Mouse (Mus musculus) spleen, postnatal 14 days (tissue): ENCODE measurements around the gene Men1.

Experiments
- DNase-seq, 2 experiments: peaks; one replicate each; pipeline ENCODE4 v3.0.0; 2021 to 2022; ENCODE audit warnings: low spot score in 2 of 2

Men1 gene

GRCm38 (mm10) chr19:6364317-6364725, 29.5 kb downstream of the Men1 start:
- peak; percentile 88 to 90 for DNase-seq

GRCm38 (mm10) chr19:6364842-6365241, 30.1 kb downstream of the Men1 start:
- no peak for DNase-seq

GRCm38 (mm10) chr19:6370175-6370574, 35.4 kb downstream of the Men1 start:
- DNase-seq, result no peak

GRCm38 (mm10) chr19:6372433-6372832, 37.7 kb downstream of the Men1 start:
- no peak for DNase-seq

DNA sequence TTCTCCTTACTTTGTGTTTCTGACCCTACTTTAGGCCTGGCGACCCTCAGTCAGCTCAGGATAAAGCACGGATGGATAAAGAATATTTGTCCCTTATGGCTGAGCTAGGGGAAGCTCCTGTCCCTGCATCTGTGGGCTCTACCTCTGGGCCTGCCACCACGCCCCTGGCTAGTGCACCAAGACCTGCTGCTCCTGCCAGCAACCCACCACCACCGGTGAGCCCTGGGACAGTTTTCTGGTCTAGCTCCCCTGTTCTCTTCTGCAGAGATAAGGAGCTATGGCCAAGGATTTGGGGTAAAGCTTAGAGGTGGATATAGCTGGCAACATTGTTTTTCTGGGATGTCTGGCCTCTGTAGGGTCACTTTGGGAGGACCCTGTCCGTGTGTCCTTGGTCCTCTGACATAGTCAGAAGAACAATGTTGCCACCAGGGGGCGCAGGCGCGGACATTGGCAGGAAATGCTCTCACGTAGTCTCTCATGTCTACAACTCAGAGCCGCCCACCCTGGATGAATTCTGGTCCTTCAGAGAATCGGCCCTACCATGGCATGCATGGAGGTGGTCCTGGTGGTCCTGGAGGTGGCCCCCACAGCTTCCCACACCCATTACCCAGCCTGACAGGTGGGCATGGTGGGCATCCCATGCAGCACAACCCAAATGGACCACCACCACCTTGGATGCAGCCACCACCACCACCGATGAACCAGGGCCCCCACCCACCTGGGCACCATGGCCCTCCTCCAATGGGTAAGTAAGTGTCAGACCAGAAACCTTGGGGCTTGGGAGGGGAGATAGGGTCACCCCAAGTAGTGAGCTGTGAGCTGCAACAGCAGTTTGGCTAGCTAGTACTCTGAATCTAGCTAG, 39.0 kb downstream of the Men1 start:
- DNase-seq, result peak; percentile 68 to 83

- DNase-seq, result no peak
Measured at GRCm38 (mm10) chr19:6374571-6374970, 39.8 kb downstream of the Men1 start.

DNA sequence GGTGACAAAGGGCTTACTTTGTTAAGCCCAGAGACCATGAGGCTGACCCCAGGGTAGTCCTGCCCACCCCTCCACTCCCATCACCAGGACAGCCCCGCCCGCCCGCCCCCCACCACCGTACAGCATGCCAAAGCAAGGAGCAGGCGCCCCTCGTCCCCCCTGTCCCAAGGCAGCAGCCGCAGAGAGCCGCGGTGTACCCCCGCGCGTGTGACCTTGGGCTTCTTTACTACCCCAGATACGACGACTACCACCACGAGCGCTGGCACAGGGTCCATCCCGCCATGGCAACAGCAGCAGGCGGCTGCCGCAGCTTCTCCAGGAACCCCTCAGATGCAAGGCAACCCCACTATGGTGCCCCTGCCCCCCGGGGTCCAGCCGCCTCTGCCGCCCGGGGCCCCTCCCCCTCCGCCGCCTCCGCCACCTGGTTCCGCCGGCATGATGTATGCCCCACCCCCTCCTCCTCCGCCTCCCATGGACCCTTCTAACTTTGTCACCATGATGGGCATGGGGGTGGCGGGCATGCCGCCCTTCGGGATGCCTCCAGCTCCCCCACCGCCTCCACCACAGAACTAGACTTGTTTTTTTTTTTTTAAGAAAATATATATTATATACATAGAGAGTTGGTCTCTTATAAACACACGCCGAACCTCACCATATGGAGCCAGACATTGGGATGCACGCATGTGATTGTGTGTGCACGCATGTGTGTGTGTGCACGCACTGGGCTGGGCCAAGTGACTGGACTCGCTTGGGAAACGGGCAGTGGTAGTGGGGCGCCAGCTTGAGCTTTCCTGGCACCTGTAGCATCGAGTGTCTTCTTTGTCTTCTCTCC, 40.9 kb downstream of the Men1 start:
- no peak for DNase-seq

- peak in 1 of 2 experiments; percentile 44 for DNase-seq
Measured at GRCm38 (mm10) chr19:6376255-6376564, 41.4 kb downstream of the Men1 start.

DNA sequence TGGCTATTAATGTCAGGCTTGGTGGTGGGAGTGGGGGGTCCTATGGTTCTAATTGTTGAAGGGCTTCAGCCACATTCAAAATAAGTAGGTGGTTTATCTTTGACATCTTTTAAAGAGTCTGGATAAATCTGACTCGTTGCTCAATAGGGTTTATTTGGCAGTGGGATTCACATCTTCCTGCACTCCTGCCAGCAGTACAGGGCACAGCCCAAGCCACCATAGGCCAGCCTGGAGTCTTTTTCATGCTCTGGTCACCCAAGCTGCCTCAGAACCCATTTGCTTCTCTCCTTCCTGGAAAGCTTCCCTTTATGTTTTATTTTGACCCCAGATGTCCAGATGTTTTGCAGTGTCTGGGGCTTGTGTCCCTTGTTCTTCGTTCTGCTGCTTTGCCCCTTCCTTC, 41.9 kb downstream of the Men1 start:
- DNase-seq, result no peak

- no peak for DNase-seq
Measured at GRCm38 (mm10) chr19:6377327-6378040, 42.7 kb downstream of the Men1 start.

DNA sequence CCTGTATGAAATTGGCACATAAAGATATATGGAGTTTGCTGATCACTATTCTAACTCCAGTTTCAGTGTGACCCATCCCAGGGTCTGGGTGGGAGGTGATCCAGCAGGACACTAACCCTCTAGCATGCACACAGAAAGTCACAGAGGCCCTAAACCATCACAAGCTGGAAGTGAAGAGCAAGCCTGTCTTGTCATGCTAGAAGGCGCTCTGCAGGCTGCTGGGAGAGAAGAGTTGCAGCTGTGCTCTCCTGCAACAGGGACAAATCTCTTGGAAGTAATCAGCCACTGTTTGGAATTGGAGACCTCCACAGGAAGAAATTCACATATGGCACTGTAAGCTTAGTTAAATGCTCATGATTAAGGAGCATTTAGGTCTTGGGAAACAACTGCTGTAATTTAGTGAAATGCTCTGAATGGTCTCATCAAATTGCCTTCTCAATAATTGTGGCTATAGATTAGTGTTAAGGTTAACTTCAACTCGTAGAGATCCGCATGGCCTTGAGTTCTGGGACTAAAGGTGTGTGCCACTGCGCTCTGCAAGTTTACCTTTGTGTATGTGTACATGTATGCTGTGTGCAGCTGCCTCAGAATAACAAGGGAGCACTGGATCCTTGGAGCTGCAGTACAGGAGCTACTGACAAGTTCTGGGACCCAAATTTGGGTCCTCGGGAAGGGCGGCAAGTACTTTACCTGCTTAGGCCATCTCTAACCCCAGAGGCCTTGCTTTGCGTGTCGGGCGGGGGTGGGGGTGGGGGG, 45.8 kb downstream of the Men1 start:
- no peak for DNase-seq

GRCm38 (mm10) chr19:6381238-6381637, 46.5 kb downstream of the Men1 start:
- no peak for DNase-seq

DNA sequence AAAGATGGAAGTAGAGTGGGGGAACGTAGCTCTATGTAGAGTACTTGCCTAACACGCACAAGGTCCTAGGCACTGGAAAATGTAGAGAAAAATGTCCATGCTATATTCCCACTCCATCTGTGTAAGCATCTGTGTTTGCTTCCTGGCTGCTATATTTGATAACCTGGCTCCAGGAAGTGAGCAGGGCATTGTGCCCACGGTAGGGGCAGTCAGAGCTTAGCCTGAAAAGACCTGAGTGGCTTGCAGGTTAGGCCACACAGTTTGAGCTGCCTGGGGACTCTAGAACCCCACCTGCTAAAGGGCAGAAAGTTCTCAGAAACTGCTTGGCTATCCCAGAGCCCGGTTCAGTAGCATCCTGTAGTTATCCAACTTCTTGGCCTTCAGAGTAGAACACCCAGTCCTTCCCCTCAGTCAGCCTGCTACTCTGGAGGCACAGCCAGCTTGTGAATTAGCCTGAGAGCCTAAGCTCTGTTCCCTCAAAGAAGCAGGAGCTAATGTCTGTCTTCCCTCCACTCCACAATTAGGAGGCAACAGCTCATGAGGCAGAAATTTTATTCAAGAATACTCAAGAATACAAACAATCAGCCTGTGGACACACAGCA, 47.6 kb downstream of the Men1 start:
- no peak for DNase-seq

DNA sequence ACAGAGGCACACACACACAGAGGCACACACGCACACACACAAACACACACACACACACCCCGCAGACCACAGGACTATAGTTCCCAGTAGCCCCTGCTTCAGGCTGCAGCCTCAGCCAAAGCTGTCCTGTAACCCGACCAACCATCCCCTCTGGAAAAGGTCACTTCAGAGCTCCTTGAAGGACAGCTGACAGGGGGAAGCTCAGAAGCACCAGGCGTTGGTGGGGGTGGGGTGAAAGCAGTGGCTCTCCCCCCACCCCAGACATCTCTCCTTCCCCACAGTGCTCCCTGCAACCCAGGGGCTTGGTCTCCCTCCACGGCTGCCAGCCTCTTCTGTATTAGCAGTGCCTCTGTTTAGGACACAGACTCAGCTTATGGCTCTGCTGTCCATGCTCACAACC, 48.7 kb downstream of the Men1 start:
- no peak for DNase-seq

DNA sequence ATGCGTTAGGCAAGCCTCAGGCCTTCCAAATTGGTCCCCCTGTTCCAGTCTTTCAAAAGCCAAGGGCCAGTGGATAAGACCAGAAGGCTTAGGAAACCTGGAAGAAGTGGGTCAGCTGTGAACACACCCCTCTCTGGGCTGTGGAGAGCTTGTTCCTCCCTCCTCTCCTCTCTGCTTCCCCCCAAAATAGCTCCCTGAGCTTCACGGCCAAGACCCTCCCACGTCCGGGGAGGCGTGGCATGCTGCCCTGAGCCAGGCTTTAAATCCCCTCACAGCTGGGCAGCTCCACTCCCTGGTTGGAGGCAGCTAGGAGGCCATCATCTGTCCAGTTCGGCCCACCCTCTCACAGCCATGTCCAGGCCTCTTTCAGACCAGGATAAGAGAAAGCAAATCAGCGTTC, 49.3 kb downstream of the Men1 start, which contains the start of gene Pygm:
Gene Pygm, plus strand, starts transcription at position 272 of the 400 bp plus-strand sequence.
- DNase-seq, result no peak

DNA sequence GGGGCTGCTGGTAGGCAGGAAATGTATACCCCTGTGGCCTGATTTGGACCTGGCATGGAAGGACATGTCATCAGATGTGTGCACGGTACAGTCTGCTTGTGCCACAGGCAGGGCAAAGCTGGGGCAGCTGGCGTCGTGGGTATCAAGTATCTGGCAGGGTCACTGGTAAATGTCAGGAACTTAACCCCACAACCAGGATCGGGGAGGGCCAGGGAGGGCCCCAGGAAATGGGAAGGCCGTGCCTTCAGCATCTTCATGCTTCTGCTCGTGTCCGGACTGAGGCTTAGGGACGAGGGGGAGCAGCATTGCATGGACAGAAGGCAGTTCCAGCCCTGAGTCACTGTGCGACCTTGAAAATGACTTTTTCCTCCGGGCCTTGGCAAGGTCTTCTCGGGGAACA, 50.2 kb downstream of the Men1 start:
- no peak for DNase-seq

DNA sequence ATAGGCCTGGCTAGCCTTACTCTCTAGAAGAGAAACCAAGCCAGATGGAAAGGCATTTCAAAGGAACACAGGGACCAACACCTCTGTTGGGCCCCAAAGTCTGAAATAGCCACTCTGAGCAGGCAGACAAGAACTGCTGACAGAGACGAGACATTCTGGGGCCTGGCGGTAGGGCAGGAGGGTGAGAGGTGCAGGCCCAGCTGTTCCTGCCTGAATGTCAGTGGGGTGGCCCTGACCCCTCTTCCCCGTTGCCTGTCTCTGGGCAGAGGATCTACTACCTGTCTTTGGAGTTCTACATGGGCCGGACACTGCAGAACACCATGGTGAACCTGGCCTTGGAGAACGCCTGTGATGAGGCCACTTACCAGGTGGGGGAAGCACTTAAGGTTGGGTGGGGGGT, 50.6 kb downstream of the Men1 start:
- no peak for DNase-seq

DNA sequence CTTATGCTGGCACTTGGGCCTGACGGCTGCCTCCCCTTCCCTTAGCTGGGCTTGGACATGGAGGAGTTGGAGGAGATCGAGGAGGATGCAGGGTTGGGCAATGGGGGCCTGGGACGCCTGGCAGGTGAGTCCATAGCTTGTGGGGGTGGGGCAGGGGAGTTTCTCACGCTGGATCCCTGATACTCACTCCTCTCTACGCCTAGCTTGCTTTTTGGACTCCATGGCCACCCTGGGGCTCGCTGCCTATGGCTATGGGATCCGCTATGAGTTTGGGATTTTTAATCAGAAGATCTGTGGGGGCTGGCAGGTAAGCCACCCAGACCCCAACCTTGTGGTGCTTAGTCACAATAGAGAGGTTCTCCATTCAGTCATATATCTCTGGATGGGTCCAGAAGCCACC, 51.0 kb downstream of the Men1 start:
- DNase-seq, result no peak

GRCm38 (mm10) chr19:6386234-6386633, 51.5 kb downstream of the Men1 start:
- no peak for DNase-seq

- DNase-seq, result no peak
Measured at GRCm38 (mm10) chr19:6388006-6388405, 53.2 kb downstream of the Men1 start.

DNA sequence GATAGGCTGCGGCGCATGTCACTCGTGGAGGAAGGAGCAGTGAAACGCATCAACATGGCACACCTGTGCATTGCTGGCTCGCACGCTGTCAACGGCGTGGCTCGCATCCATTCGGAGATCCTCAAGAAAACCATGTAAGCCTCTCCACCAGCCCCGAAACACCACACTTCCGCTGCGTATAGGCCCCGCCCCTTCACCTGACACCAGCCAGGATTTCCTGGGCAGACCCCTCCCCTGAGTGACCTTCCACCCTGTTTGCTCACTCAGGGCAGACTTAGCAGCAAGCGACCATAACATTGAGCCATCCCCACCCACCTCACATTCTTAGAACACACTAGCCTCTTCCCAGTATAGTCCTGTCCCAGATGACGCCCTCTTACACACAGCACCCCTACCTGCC, 55.0 kb downstream of the Men1 start:
- DNase-seq, result no peak
